Mouse (Mus musculus) E14TG2a.4 (cell line): ENCODE data around the gene Shroom1.

Experiments
- H3K27me3 ChIP-seq: 2 replicates; pipeline ENCODE4 v1.6.1; 2014; ENCODE audit warnings: low read length, control low read depth; ENCODE audit not compliant: insufficient read depth
- H3K36me3 ChIP-seq: 2 replicates; pipeline ENCODE4 v1.6.1; 2014; ENCODE audit warnings: low read length, control low read depth; ENCODE audit not compliant: insufficient read depth
- H3K4me1 ChIP-seq: replicated peaks from 2 replicates; pipeline ENCODE4 v1.6.1; 2014; ENCODE audit warnings: low read depth, low read length, control low read depth
- H3K4me3 ChIP-seq: replicated peaks from 2 replicates; pipeline ENCODE4 v1.5.1; 2014; ENCODE audit warnings: mild to moderate bottlenecking, low read length
- H3K9me3 ChIP-seq: 2 replicates; pipeline ENCODE4 v1.6.1; 2014; ENCODE audit warnings: low read length, control low read depth
- CTCF ChIP-seq: conservative IDR thresholded peaks from 2 replicates; pipeline ENCODE4 v1.5.1; 2014; ENCODE audit warnings: low read length
- NANOG ChIP-seq: IDR thresholded peaks from 2 replicates; pipeline ENCODE4 v1.6.1; 2014; ENCODE audit warnings: borderline replicate concordance, low read length, mixed read lengths
- POU5F1 ChIP-seq: IDR thresholded peaks from 2 replicates; pipeline ENCODE4 v1.6.1; 2014; ENCODE audit warnings: low read length, borderline replicate concordance

Gene Shroom1

DNA sequence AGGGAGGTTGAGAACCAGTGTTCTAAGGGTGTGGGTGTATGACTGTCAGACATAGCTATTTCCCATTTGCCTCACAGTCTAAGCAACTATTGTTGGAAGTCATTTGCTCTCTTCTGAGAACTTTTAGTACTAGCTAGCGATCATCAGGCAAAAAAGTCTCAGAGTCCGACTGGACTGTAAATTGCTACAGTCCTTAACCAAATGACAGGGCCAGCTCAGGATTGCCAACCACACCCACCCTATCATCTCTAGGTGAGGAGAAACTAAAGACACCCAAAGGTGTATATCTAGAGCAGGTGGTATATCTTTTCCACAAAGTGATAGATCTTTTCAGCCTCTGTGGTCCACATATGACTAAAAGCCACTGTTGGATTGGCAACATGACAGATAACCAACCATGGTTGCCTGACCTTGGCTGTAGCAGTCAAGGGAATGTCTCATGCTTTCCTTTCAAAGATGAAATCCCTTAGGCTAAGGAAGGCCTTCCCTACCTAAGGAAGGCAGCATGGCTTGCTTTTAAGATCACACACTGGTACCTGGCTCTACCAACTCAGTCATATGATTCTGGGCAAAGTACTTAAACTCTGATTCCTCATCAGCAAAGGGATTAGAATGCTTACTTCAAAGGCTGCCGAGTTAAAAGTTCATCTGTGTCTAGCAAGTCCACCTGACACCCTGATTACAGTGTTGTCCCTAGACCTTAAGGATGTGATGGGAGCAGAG, 28.9 kb upstream of the Shroom1 start:
- TF ChIP-seq POU5F1: no peak
- no peak for TF ChIP-seq CTCF
- no peak for TF ChIP-seq NANOG
- H3K4me3 ChIP-seq: no peak overlapping the region
- no peaks in the 10 kb centered on the region for H3K9me3 ChIP-seq
- H3K4me1 ChIP-seq: peaks cover 38% of the 10 kb centered on the region
- peaks cover 56% of the 10 kb centered on the region for H3K36me3 ChIP-seq
- H3K27me3 ChIP-seq: no peaks in the 10 kb centered on the region

DNA sequence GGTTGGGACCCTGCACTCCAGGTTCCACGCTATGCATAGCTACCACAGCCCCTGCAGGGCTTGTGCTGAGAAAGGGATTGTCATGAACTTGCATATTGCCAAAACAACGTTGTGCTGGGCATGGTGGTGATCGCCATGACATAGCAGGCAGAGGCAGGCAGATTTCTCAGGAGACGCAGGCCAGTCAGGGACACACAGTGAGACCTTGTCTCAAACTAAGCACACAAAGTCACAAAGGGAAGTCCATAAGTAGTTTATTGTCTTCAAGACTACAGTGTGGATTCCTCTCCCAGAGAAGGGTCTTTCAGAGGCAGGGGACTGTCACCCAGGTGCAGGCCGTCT, 28.3 kb upstream of the Shroom1 start:
- H3K27me3 ChIP-seq: no peaks in the 10 kb centered on the region
- no peaks in the 10 kb centered on the region for H3K9me3 ChIP-seq
- no peak for TF ChIP-seq CTCF
- no peak for TF ChIP-seq POU5F1
- no peak for TF ChIP-seq NANOG
- peaks cover 54% of the 10 kb centered on the region for H3K36me3 ChIP-seq
- H3K4me3 ChIP-seq: peak overlapping the region; percentile 99
- peaks cover 44% of the 10 kb centered on the region for H3K4me1 ChIP-seq

DNA sequence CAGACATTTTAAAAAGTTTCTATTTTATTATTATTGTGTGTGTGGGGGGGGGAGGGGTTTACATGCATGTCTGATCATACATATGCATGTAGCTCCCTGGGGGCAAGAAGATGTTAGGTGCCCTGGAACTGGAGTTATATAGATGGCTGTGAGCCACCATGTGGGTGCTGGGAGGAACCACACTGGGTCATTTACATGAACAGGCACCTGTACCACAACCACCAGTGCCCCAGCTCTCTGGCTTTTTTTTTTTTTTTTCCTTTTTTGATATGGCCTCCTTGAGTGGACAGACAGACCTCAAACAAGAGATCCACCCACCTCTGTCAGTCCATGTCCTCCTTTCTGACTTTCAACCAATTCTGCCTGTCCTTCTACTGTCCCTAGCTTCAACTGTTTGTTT, 27.8 kb upstream of the Shroom1 start:
- peaks cover 48% of the 10 kb centered on the region for H3K4me1 ChIP-seq
- peak overlapping the region; percentile 99 for H3K4me3 ChIP-seq
- H3K36me3 ChIP-seq: peaks cover 50% of the 10 kb centered on the region
- no peaks in the 10 kb centered on the region for H3K9me3 ChIP-seq
- TF ChIP-seq NANOG: no peak
- TF ChIP-seq CTCF: no peak
- no peak for TF ChIP-seq POU5F1
- no peaks in the 10 kb centered on the region for H3K27me3 ChIP-seq

DNA sequence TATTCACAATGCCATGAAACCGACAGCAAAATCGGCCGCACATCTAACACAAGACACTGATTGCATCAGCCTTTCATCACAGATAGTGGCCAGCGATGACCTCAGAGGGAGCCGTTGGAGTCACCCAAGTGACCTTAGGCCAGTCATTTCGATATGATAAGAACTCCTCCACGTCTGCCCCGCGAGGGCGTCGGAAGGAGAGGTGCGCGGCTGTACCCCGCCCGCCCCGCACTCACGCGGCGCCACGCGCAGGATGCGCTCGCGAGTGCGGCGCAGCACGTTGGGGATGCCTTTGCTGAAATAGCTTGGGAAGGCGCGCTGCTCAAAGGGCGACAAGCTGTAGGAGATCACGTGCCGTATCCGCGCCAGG, 26.7 kb upstream of the Shroom1 start:
- Histone ChIP-seq H3K27me3 (no peaks in the 10 kb centered on the region), H3K4me3 (peak overlapping the region; percentile 99), H3K4me1 (peaks cover 56% of the 10 kb centered on the region), H3K9me3 (no peaks in the 10 kb centered on the region), H3K36me3 (peaks cover 41% of the 10 kb centered on the region)
- no peak for TF ChIP-seq NANOG
- TF ChIP-seq CTCF: no peak
- TF ChIP-seq POU5F1: no peak

DNA sequence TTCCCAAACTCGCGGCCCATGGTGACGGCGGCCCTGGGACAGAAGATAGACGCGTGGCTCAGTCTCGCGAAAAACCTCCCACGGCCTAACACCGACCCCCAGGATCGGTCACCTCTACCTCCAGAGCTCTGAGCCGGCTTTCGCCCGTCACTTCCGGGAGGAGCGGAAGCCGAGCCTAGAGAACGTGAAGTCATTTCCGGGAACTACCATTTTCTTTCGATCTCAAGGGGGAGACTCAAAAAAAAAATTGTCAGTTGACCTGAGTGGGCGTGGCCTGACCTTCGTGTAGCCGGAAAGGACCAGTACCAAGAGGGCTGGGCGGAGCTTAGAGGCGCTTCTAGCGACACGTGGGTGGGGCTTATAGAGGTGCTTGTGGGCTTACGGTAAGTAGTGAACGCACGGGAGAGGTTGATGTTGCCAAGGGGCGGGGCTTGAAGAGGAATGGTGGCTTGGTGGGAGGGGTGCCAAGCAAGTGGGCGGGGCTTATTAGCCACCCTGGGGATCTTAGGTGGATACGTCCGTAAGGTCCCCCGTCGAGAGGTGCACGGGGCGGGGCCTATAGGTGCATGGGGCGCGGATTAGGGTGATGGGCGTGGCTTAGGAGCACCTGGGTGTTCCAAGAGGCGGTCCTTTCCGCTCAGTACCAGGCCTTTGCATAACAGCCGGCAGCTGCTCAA, 26.2 kb upstream of the Shroom1 start, which contains the start of the genes Uqcrq and Gdf9:
TSS of gene Uqcrq (minus strand) at position 162 of the 677 bp plus-strand sequence.
TSS of gene Gdf9 (plus strand) at position 354 of the 677 bp plus-strand sequence.
- peaks cover 56% of the 10 kb centered on the region for H3K4me1 ChIP-seq

DNA sequence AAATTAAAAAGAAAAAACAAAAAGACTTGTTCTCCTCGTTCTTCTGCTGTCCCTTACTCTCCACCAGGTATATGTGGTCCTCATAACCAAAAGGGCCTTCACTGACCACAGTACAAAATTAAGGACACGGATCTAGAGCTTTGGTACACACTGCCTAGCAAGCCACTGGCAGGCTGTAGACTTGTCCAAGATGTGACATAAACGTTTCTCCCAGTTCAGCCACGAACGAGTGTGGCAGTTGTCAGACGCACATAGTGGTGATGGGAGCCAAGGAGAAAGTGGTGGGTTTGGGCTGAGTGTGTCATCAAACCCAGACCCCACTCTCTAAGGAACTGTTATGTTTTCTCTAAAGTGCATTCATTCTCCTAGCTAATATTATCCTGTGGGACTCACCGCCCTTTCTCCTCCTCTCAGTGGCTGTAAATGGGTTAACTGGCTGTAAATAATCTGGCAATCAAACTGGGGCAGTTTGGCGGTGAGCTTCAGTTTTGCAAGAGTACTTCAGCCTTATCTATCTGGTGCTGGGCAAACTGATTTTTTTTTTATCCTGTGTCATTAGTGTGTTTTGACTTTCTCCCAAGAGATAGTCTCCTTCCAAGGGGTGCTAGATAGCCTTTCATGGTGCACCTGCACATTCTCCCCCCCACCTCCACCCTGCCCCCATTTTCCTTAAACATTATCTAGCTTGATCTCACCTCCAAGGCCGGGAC, 25.5 kb upstream of the Shroom1 start:
- H3K9me3 ChIP-seq: no peaks in the 10 kb centered on the region
- no peaks in the 10 kb centered on the region for H3K27me3 ChIP-seq
- no peak for TF ChIP-seq POU5F1
- no peak for TF ChIP-seq CTCF
- TF ChIP-seq NANOG: no peak
- H3K36me3 ChIP-seq: peaks cover 30% of the 10 kb centered on the region
- peaks cover 60% of the 10 kb centered on the region for H3K4me1 ChIP-seq
- peak overlapping the region; percentile 76 for H3K4me3 ChIP-seq

More for the DNA sequence above, 26.2 kb upstream of the Shroom1 start, which contains the start of the genes Uqcrq and Gdf9:
- H3K36me3 ChIP-seq: peaks cover 36% of the 10 kb centered on the region
- TF ChIP-seq POU5F1 (no peak), NANOG (no peak), CTCF (no peak)
- H3K4me3 ChIP-seq: peak within 1 kb of the TSS; percentile 99
- no peaks in the 10 kb centered on the region for H3K9me3 ChIP-seq
- no peaks in the 10 kb centered on the region for H3K27me3 ChIP-seq

DNA sequence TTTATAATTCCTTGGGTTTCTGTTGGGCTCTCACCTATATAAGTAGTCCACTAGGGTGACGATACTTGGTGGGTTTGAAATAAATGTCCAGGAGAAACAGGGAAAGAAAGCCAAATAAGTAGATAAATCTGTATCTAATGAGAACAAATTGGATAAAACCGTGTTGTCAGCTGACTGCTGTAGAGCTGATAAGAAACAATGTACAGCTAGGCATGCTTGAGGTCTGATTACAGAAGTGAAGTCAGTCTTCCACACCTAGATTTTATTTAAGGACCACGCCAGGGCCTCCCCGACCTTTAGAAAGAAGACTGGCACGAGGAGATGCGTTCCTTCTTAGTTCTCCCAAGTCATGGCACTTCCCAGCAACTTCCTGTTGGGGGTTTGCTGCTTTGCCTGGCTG, 23.9 kb upstream of the Shroom1 start:
- H3K4me1 ChIP-seq: peaks cover 70% of the 10 kb centered on the region
- H3K27me3 ChIP-seq: no peaks in the 10 kb centered on the region; the same call in 1 of the 2 replicates
- no peak for TF ChIP-seq CTCF
- TF ChIP-seq NANOG: no peak
- no peak for TF ChIP-seq POU5F1
- no peak overlapping the region for H3K4me3 ChIP-seq
- H3K9me3 ChIP-seq: no peaks in the 10 kb centered on the region
- H3K36me3 ChIP-seq: peaks cover 17% of the 10 kb centered on the region

DNA sequence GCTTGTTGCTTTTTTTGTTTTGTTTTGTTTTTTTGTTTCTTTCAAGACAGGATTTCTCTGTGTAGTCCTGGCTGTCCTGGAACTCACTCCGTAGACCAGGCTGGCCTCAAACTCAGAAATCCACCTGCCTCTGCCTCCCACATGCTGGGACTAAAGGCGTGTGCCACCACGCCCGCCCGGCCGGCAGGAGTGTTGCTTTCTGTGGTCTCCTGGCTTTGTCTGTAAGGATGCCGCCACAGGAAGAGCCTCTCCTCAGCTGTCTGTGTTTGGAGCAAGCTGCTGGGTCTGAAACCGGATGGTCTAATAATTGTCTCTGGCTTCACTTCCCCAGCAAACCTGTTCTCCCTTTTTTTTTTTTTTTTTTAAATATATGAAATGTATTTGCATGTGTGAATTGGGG, 21.5 kb upstream of the Shroom1 start:
- no peaks in the 10 kb centered on the region; the same call in 1 of the 2 replicates for H3K27me3 ChIP-seq
- H3K36me3 ChIP-seq: no peaks in the 10 kb centered on the region
- no peak for TF ChIP-seq POU5F1
- no peak for TF ChIP-seq CTCF
- no peak for TF ChIP-seq NANOG
- peaks cover 52% of the 10 kb centered on the region for H3K4me1 ChIP-seq
- no peaks in the 10 kb centered on the region for H3K9me3 ChIP-seq
- H3K4me3 ChIP-seq: no peak overlapping the region; the same call in 1 of the 2 replicates
